Comparison of ENCODE assay signal across 15 mouse cellular contexts in the genomic region with DNA sequence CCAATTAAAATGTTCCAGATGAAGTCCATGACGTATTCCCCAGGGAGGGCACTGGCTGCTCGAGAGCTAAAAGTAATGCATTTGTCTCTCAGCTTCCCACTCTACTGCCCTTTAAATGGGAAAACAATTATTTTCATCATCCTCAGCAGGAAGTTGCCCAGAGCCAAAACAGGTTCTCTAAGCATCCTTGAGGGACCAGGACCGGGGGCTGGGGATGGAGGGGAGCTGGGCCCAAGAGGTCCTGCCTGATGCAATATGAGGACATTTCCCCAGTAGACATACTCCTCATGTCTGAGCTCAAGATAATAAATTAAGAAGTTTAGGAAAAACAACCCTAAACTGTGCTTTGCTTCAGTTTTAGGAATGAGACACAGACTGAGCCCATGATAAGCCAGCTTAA.
"Had no signal": no experiment of that assay in that cellular context is flagged by ENCODE, and none has a peak within 500 bp of the region (broad histone marks: within the 10 kb centered on the region; RNA-seq: fewer than 3 reads in every experiment).

No protein-coding gene starts in this region.

- DNase-seq: kidney, postnatal 14 days; kidney, postnatal 4 days; left cerebral cortex, postnatal 4 days; liver, postnatal 0 days; lung, embryonic 14.5 days; thymus, adult 18-20 months; thymus, postnatal 36 days had no signal

- H3K36me3 ChIP-seq: limb, embryonic 12.5 days; limb, embryonic 15.5 days; midbrain, embryonic 12.5 days had no signal

- H3K9ac ChIP-seq: limb, embryonic 12.5 days; limb, embryonic 15.5 days; liver, embryonic 14.5 days; liver, postnatal 0 days; lung, embryonic 14.5 days; midbrain, embryonic 12.5 days had no signal

- H3K4me3 ChIP-seq: limb, embryonic 12.5 days; limb, embryonic 15.5 days; midbrain, embryonic 12.5 days had no signal

- H3K4me2 ChIP-seq: limb, embryonic 12.5 days; limb, embryonic 15.5 days; liver, embryonic 11.5 days; lung, embryonic 14.5 days; midbrain, embryonic 12.5 days had no signal

- H3K9me3 ChIP-seq: limb, embryonic 15.5 days had no signal

- ATAC-seq: liver, postnatal 0 days; lung, postnatal 0 days; midbrain, embryonic 16.5 days had no signal

- H3K27ac ChIP-seq: limb, embryonic 12.5 days; limb, embryonic 15.5 days; liver, embryonic 14.5 days; macrophage; midbrain, embryonic 12.5 days had no signal

- H3K27me3 ChIP-seq: limb, embryonic 12.5 days; limb, embryonic 15.5 days had no signal
